Mouse (Mus musculus) stomach, postnatal 0 days (tissue): Measurements from ENCODE around the gene Tns3. TPM values are rescaled to one million over a fixed set of nuclear protein-coding genes. Genes with fewer than 3 reads are reported as not detected.

Experiments
- ATAC-seq: fragments of 200-750 bp; cut with Nextera tagmentation; 2 replicates; pipeline ENCODE4 v1.8.0; 2017; ENCODE audit not compliant: low FRiP score, low TSS enrichment
- DNase-seq: peaks from one replicate; pipeline ENCODE4 v3.0.0-alpha.2; 2016; ENCODE audit warnings: low spot score
- H3K27ac ChIP-seq: fragments of 300-500 bp; sonication (generic); replicated peaks from 2 replicates; pipeline ENCODE4 v1.5.1; 2014; ENCODE audit warnings: mild to moderate bottlenecking, control low read depth
- H3K27me3 ChIP-seq: fragments of 300-500 bp; sonication (generic); 2 replicates; pipeline ENCODE4 v1.6.1; 2014; ENCODE audit warnings: low read length; ENCODE audit not compliant: control insufficient read depth, insufficient read depth
- H3K36me3 ChIP-seq: fragments of 300-500 bp; sonication (generic); 2 replicates; pipeline ENCODE4 v1.6.1; 2014; ENCODE audit warnings: low read length, mixed read lengths; ENCODE audit not compliant: control insufficient read depth, insufficient read depth
- H3K4me1 ChIP-seq: fragments of 300-500 bp; sonication (generic); replicated peaks from 2 replicates; pipeline ENCODE4 v1.6.1; 2014; ENCODE audit warnings: antibody characterized with exemption; ENCODE audit not compliant: control insufficient read depth, insufficient read depth
- H3K4me2 ChIP-seq: fragments of 300-500 bp; sonication (generic); replicated peaks from 2 replicates; pipeline ENCODE4 v1.6.1; 2014; ENCODE audit warnings: low read depth, mild to moderate bottlenecking, control low read depth, moderate library complexity
- H3K4me3 ChIP-seq: fragments of 300-500 bp; sonication (generic); 2 replicates; pipeline ENCODE4 v1.5.1; 2014; ENCODE audit warnings: low read depth, low read length, control low read depth
- H3K9ac ChIP-seq: fragments of 300-500 bp; sonication (generic); 2 replicates; pipeline ENCODE4 v1.6.1; 2014; ENCODE audit warnings: mild to moderate bottlenecking, low read length, control low read depth, mixed read lengths
- H3K9me3 ChIP-seq: fragments of 300-500 bp; sonication (generic); 2 replicates; pipeline ENCODE4 v1.6.1; 2016; ENCODE audit warnings: low read length; ENCODE audit not compliant: control insufficient read depth
- CTCF ChIP-seq: IDR thresholded peaks from 2 replicates; pipeline ENCODE4 v1.5.1; 2016; ENCODE audit warnings: antibody characterized with exemption, low read depth, mild to moderate bottlenecking, moderate library complexity
- EP300 ChIP-seq: optimal IDR thresholded peaks from 2 replicates; pipeline ENCODE3; 2016; ENCODE audit warnings: antibody characterized with exemption
- WGBS: fragments of 180-500 bp; shearing (Covaris S2); extraction: QIAGEN DNeasy Blood & Tissue Kit; methylation state at CpG from one replicate; pipeline ENCODE4 v1.1.7; 2014; 5-methylcytosine and 5-hydroxymethylcytosine counted together
- polyA plus RNA-seq: library from polyadenylated mRNA; unstranded; fragments of >200 nt; fragmentation: Nextera tagmentation; extraction: Ambion mirVana; gene quantifications from 2 replicates; pipeline ENCODE4 v1.2.1, GENCODE M21; 2015

The Tns3 gene
- polyA plus RNA-seq, 1 experiment from 2014 or later, result 10.4 TPM

DNA sequence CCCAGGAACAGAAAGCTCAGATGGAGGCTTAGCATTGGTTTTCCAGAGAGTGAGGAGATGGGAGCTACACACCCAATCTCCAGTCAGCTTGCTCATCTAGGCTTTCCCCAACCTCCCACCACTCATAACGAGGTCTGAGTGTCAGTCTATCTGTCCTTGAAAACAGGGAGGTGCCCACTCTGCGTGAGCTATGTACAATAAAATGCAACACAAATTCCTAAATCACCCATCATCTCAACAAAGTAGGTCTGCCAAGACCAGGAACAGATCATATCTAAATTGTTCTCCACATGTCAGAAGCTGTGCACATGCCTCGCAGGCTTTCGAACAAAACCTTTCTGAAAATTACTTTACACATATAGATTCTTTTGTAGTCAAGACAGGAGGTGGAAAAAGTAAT lies 134.3 kb downstream of the Tns3 start:
- ATAC-seq (no peak), DNase-seq (no peak)
- TF ChIP-seq CTCF, result no peak
- no peak for TF ChIP-seq EP300
- H3K27me3 ChIP-seq, result no peaks in the 10 kb centered on the region
- no peak overlapping the region for H3K4me3 ChIP-seq
- peaks cover 7% of the 10 kb centered on the region; the same call in 1 of the 2 replicates for H3K36me3 ChIP-seq
- WGBS, result 75% methylated on average over 4 of the region's 4 CpGs
- no peak overlapping the region for H3K27ac ChIP-seq
- no peak overlapping the region for H3K9ac ChIP-seq
- no peaks in the 10 kb centered on the region for H3K9me3 ChIP-seq
- H3K4me2 ChIP-seq, result no peak overlapping the region
- H3K4me1 ChIP-seq, result 0 out of 2 replicates have a peak, but pooled peaks cover 2% of the 10 kb centered on the region

DNA sequence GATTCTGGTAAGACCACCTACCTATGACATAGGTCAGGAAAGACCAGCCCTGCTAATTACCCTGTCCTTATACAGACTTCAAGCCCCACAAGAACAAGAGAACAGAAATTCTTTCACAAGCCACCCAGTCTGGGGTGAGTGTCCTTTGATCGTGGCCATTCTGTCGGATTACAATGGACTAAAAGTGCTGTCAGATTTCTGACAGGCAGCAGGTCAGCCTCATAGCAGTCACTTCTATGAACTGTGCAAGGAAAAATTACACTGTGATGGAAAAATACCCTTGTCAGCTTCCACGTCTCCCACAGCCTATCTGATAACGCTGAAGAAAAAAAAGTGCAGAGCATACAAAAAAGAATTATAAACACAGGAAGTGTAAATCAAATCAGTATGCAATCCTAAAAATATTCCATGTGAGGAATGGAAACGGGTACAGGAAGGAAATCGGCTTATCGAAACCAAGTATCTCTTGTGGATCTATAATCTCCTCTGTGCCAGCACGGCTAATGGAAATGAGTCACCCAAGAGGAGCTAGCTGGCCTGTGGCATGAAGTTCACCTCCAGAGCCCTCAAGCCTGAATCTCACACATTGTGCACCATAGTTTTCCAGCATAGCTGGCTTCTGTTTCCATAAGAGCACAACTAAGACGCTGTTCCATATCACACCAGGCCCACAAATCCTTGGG lies 138.7 kb downstream of the Tns3 start:
- Histone ChIP-seq H3K36me3 (peaks cover 3% of the 10 kb centered on the region), H3K27ac (peak overlapping the region; percentile 45), H3K9ac (no peak overlapping the region), H3K4me2 (no peak overlapping the region), H3K4me1 (0 out of 2 replicates have a peak, but pooled peaks cover 2% of the 10 kb centered on the region), H3K9me3 (no peaks in the 10 kb centered on the region), H3K4me3 (no peak overlapping the region), H3K27me3 (no peaks in the 10 kb centered on the region)
- ATAC-seq (no peak), DNase-seq (no peak)
- WGBS, result 40% methylated on average over 9 of the region's 9 CpGs
- TF ChIP-seq CTCF, result no peak
- TF ChIP-seq EP300, result no peak

GRCm38 (mm10) chr11:8523344-8524126 lies 140.8 kb downstream of the Tns3 start:
- Histone ChIP-seq H3K9ac (no peak overlapping the region), H3K27ac (peak overlapping the region; percentile 36; the same call in 1 of the 2 replicates), H3K27me3 (no peaks in the 10 kb centered on the region), H3K4me2 (no peak overlapping the region), H3K9me3 (no peaks in the 10 kb centered on the region), H3K36me3 (peaks cover 3% of the 10 kb centered on the region), H3K4me1 (0 out of 2 replicates have a peak, but pooled peaks cover 2% of the 10 kb centered on the region), H3K4me3 (no peak overlapping the region)
- ATAC-seq, result peak; percentile 46
- peak; percentile 78 for DNase-seq
- 21% methylated on average over 10 of the region's 10 CpGs for WGBS
- TF ChIP-seq CTCF (peak; percentile 86), EP300 (no peak)

DNA sequence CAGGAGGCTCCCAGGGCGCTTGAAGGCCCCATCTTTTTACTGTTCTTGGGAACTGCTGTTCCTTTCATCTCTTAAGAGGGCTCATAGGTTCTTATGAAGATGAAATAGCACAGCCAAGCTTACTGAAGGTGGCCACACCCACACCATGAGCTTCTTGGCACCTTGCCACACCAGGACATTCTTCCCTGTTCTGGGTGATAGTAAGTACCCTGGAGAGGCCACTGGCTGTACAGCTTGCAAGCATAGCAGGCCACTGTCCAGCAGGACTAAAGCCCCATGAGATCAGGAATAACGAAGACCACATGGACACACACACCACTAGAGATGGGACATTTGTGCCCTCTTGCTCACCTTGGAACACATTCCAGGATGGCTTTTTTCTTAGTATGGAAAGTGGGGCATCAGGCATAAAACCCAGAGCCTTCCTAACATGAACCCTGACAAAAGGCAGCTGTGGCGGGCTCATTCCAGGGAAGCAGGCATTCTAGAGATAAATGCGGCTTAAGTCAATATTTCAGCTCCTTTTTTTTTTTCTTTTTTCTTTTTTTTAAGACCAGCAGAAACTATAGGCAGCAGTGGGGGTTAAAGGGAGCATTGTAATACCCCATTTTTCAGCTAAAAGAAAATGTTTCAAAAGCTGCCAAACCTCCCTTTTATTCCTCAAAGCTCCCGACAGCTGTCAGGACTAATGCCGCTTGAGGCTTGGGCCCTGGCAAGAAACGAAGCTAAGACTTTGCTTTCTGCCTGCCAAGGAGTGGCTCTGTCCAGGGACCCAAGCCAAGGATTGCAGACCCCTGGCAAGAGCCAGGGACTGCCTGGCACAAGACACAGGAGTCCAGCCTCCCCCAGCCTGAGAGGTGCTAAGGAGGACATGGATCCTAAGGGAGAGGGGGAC lies 150.7 kb downstream of the Tns3 start:
- ATAC-seq (no peak), DNase-seq (peak; percentile 65)
- Histone ChIP-seq H3K27ac (peak overlapping the region; percentile 78), H3K4me2 (no peak overlapping the region), H3K4me3 (no peak overlapping the region), H3K27me3 (no peaks in the 10 kb centered on the region), H3K4me1 (peaks cover 10% of the 10 kb centered on the region), H3K9ac (no peak overlapping the region), H3K9me3 (no peaks in the 10 kb centered on the region), H3K36me3 (peaks cover 3% of the 10 kb centered on the region)
- 16% methylated on average over 7 of the region's 7 CpGs for WGBS
- TF ChIP-seq EP300 (no peak), CTCF (no peak; the same call in 1 of the 2 replicates)

DNA sequence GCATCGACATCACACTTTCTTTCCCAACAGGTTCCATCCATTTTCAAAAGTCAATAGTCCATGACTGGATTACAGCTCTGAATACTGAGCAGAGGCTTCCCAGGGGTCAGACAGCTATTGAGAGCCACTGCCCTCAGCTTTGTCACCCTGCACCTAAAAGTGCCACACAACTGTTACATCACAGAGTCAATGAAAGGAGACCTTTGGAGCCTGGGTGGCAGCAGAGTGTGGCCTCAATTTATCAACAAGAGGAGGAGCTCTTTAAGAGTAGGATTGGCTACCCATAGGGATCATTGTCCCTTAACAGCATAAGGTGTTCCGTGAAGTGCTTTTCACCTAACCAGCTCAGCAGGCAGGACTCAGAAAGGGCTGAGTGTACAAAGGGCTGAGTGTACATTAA lies 154.0 kb downstream of the Tns3 start:
- Histone ChIP-seq H3K9ac (no peak overlapping the region), H3K4me3 (no peak overlapping the region), H3K27me3 (no peaks in the 10 kb centered on the region), H3K4me2 (no peak overlapping the region), H3K9me3 (no peaks in the 10 kb centered on the region), H3K27ac (peak overlapping the region; percentile 76), H3K4me1 (peaks cover 13% of the 10 kb centered on the region), H3K36me3 (no peaks in the 10 kb centered on the region)
- DNase-seq (peak; percentile 53), ATAC-seq (peak; percentile 86)
- TF ChIP-seq EP300 (peak; percentile 22), CTCF (no peak)
- 65% methylated on average over 2 of the region's 2 CpGs for WGBS
